Mouse (Mus musculus) small intestine, adult 2 months (tissue): ENCODE results near the gene Ccnf. TPM values are rescaled to one million over a fixed set of nuclear protein-coding genes. Genes with fewer than 3 reads are reported as not detected.

Experiments
- H3K27ac ChIP-seq: fragments of 200-500 bp; 2 replicates; pipeline ENCODE4 v1.5.1; 2012; ENCODE audit warnings: low read depth, low read length, control low read depth, inconsistent platforms; ENCODE audit not compliant: insufficient read depth
- H3K27me3 ChIP-seq: fragments of 200-500 bp; 2 replicates; pipeline ENCODE4 v1.6.1; 2012; ENCODE audit warnings: mild to moderate bottlenecking, moderate library complexity, low read length, inconsistent platforms; ENCODE audit not compliant: control insufficient read depth, insufficient read depth
- H3K36me3 ChIP-seq: fragments of 200-500 bp; 2 replicates; pipeline ENCODE4 v1.6.1; 2012; ENCODE audit warnings: mild to moderate bottlenecking, low read length, control low read depth, inconsistent platforms; ENCODE audit not compliant: control insufficient read depth, insufficient read depth
- H3K4me1 ChIP-seq: fragments of 200-500 bp; 2 replicates; pipeline ENCODE4 v1.6.1; 2012; ENCODE audit warnings: low read length, inconsistent platforms, mixed read lengths; ENCODE audit not compliant: control insufficient read depth, insufficient read depth, insufficient read length
- H3K4me3 ChIP-seq: fragments of 200-500 bp; 2 replicates; pipeline ENCODE4 v1.5.1; 2012; ENCODE audit warnings: low read depth, mild to moderate bottlenecking, control low read depth, inconsistent platforms, low read length, moderate library complexity
- CTCF ChIP-seq: fragments of 200-500 bp; IDR thresholded peaks from 2 replicates; pipeline ENCODE4 v1.5.1; 2012; ENCODE audit warnings: low read depth, mild to moderate bottlenecking, control low read depth, inconsistent platforms, low read length, moderate library complexity, mixed read lengths; ENCODE audit not compliant: insufficient replicate concordance, insufficient read length; ENCODE audit errors: extremely low read depth
- POLR2A ChIP-seq: fragments of 200-500 bp; IDR thresholded peaks from 2 replicates; pipeline ENCODE4 v1.6.1; 2012; ENCODE audit warnings: low read depth, mild to moderate bottlenecking, control low read depth, inconsistent platforms, low read length, moderate library complexity
- WGBS: fragments of 180-500 bp; shearing (Covaris S2); methylation state at CpG from one replicate; pipeline ENCODE4 v1.1.7; 2018; 5-methylcytosine and 5-hydroxymethylcytosine counted together
- polyA plus RNA-seq: library from polyadenylated mRNA; depleted of rRNA; stranded (reverse); fragments of >200 nt; gene quantifications from 2 replicates; pipeline ENCODE4 v1.2.3, GENCODE M21; 2012; rRNA removed

Gene Ccnf
- polyA plus RNA-seq, 1 experiment: 8.4 TPM

DNA sequence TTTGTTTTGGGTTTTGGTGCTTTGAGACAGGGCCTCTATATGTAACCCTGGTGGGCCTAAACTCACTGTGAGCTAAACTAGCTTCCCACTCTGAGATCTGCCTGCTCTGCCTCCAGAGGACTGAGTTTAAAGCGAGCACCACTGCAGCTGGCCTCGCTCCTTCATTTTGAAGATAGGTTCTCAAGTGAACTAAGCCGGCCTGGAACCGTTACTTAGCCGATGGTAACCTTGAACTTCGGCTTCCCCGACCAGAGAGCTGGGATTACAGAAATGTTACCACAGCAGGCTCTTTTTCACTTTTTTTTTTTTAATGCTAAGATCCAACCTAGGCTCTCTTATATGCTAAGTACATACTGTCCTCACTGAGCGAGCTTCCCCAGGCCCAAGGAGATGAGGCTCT is 58.0 kb downstream of the Ccnf start:
- H3K4me3 ChIP-seq: no peak overlapping the region
- H3K27ac ChIP-seq: no peak overlapping the region
- 85% methylated on average over 8 of the region's 8 CpGs for WGBS

DNA sequence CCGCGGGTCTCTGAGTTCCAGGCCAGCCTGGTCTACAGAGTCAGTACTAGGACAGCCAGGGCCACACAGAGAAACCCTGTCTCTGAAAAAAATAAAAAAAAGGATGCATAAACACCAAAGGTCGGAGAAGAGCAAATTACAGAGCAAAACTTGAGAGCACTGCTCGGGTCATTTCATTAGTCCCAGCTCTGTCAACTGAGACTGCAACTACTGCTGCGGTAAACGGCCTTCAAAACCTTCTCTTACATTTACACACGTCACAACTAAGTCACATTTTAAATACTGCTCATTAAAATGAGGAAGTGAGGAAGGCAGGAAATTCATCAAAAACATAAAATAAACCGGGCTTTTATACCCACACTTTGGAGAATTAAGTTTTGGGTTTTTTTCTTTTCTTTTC is 58.4 kb downstream of the Ccnf start:
- TF ChIP-seq POLR2A: no peak
- no peak for TF ChIP-seq CTCF
- WGBS: 78% methylated on average over 8 of the region's 8 CpGs
- H3K27me3 ChIP-seq: no peaks in the 10 kb centered on the region
- H3K27ac ChIP-seq: no peak overlapping the region
- no peak overlapping the region for H3K4me3 ChIP-seq
- H3K4me1 ChIP-seq: peaks cover 11% of the 10 kb centered on the region; the same call in 1 of the 2 replicates
- peaks cover 2% of the 10 kb centered on the region for H3K36me3 ChIP-seq

More for the DNA sequence above, 58.0 kb downstream of the Ccnf start:
- no peaks in the 10 kb centered on the region for H3K36me3 ChIP-seq
- no peak for TF ChIP-seq CTCF
- no peak for TF ChIP-seq POLR2A
- H3K4me1 ChIP-seq: peaks cover 11% of the 10 kb centered on the region; the same call in 1 of the 2 replicates
- H3K27me3 ChIP-seq: no peaks in the 10 kb centered on the region

DNA sequence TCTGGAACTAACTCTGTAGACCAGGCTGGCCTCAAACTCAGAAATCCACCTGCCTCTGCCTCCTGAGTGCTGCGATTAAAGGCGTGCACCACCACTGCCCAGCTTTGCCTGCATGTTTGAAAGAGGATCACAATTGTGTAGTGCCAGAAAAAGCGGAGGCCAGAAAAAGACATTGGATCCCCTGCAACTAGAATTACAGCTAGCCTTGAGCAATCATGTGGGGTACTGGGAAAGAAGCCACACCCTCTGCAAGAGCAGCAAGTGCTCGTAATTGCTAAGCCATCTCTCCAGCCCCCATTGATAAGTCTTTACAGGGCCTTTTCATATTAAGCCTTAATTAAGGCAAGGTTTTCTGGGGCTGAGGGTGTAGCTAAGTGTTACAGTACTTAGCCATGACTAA is 59.8 kb downstream of the Ccnf start:
- no peak overlapping the region for H3K4me3 ChIP-seq
- no peaks in the 10 kb centered on the region for H3K27me3 ChIP-seq
- H3K27ac ChIP-seq: no peak overlapping the region
- peaks cover 3% of the 10 kb centered on the region; the same call in 1 of the 2 replicates for H3K4me1 ChIP-seq
- WGBS: 87% methylated on average over 4 of the region's 4 CpGs
- TF ChIP-seq POLR2A: no peak
- TF ChIP-seq CTCF: no peak
- H3K36me3 ChIP-seq: peaks cover 2% of the 10 kb centered on the region

DNA sequence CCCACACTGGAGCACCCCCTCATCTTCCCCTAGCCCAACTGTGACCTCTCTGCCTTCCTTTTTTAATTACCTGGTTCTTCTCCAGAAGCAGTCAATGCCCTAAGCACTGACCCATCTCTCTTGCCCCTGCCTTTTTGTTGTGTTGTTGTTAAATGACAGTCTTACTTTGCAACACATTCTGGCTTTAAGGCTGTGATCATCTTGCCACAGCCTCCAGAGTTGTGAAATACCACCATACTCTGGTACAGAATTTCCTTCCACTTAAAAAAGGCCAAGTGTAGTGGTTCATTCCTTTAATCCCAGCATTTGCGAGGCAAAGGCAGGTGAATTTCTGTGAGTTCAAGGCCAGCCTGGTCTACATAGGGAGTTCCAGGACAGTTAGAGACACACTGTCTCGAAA is 60.4 kb downstream of the Ccnf start:
- no peak overlapping the region for H3K4me3 ChIP-seq
- H3K27ac ChIP-seq: no peak overlapping the region
- TF ChIP-seq POLR2A: no peak
- no peak for TF ChIP-seq CTCF
- WGBS: 89% methylated on average over 2 of the region's 2 CpGs
- peaks cover 3% of the 10 kb centered on the region for H3K36me3 ChIP-seq
- peaks cover 3% of the 10 kb centered on the region; the same call in 1 of the 2 replicates for H3K4me1 ChIP-seq
- H3K27me3 ChIP-seq: no peaks in the 10 kb centered on the region

DNA sequence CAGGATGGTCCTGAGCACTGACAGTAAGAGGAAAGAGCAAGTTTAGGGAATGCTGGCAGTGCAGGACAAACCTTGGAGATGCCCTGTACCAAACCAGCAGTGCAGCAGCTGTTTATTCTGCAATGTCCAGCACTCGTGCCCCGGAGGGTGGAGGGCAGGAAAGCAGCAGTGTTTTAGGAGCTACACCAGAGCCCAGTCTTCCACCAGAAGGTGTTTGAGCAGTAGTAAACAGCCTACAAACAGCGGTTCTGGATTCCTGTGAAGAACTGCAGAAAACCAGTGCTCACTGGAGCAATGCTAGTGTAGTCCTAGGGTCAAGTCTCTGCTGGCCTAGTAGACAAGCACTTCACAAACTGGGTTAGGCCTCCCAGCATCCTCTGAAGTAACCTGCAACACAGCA is 77.0 kb downstream of the Ccnf start:
- no peaks in the 10 kb centered on the region for H3K36me3 ChIP-seq
- H3K27me3 ChIP-seq: no peaks in the 10 kb centered on the region
- TF ChIP-seq CTCF: no peak
- no peak for TF ChIP-seq POLR2A
- peaks cover 6% of the 10 kb centered on the region; the same call in 1 of the 2 replicates for H3K4me1 ChIP-seq
- 88% methylated on average over 3 of the region's 3 CpGs for WGBS
- H3K27ac ChIP-seq: no peak overlapping the region
- no peak overlapping the region for H3K4me3 ChIP-seq

DNA sequence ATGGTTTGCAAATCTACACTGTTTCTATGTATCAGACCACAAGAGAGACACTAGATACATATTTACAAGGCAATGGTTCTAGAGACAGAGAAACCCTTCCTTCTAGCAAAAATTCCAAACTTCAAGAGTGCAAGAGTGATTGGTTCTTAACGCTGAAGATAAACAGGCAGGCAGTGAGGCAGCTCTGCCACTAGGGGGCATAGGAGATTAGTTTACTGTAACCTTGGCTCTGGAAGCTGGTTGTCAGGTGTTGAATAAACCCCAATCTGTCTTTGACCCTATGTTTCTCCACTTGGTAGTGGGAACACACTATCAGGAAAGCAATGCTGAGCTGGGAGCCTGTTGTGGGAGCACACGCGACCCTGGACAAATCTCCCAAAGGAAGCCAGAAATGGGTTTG is 77.9 kb downstream of the Ccnf start:
- H3K27ac ChIP-seq: no peak overlapping the region
- WGBS: 7% methylated on average over 3 of the region's 3 CpGs
- no peaks in the 10 kb centered on the region for H3K36me3 ChIP-seq
- H3K27me3 ChIP-seq: no peaks in the 10 kb centered on the region
- no peak overlapping the region for H3K4me3 ChIP-seq
- peaks cover 6% of the 10 kb centered on the region; the same call in 1 of the 2 replicates for H3K4me1 ChIP-seq
- TF ChIP-seq POLR2A (no peak), CTCF (peak; percentile 54; the same call in 1 of the 2 replicates)

Other genes with a start within 250 kb of the Ccnf start
- 3.9 and 4.0 TPM in 2 replicates for gene Prss27, start 213.3 kb downstream of the Ccnf start, polyA plus RNA-seq
- gene Kctd5, start 178.0 kb downstream of the Ccnf start, polyA plus RNA-seq: 51.8 and 74.6 TPM in 2 replicates
- 10.8 and 12.7 TPM in 2 replicates for gene Pdpk1, start 100.6 kb downstream of the Ccnf start, polyA plus RNA-seq
- 61.6 and 187 TPM in 2 replicates for gene Amdhd2, start 87.7 kb downstream of the Ccnf start, polyA plus RNA-seq
- gene Atp6v0c, start 81.8 kb downstream of the Ccnf start, polyA plus RNA-seq: 549 and 948 TPM in 2 replicates
- 11.4 and 62.9 TPM in 2 replicates for gene Tbc1d24, start 45.9 kb downstream of the Ccnf start, polyA plus RNA-seq
- 1.3 and 1.6 TPM in 2 replicates for gene Ntn3, start 42.0 kb downstream of the Ccnf start, polyA plus RNA-seq
- 4.2 and 4.6 TPM in 2 replicates for gene Tedc2, start 30.6 kb downstream of the Ccnf start, polyA plus RNA-seq
- gene Abca17, start 99.6 kb upstream of the Ccnf start, polyA plus RNA-seq: 0.01 TPM in 1 of 2 replicates, not detected in the other
- gene Abca3, start 100.5 kb upstream of the Ccnf start, polyA plus RNA-seq: 14.2 and 37.0 TPM in 2 replicates
- 44.2 and 76.7 TPM in 2 replicates for gene Rnps1, start 163.1 kb upstream of the Ccnf start, polyA plus RNA-seq
- 52.7 and 97.7 TPM in 2 replicates for gene Eci1, start 175.2 kb upstream of the Ccnf start, polyA plus RNA-seq
- gene Dnase1l2, start 191.6 kb upstream of the Ccnf start, polyA plus RNA-seq: 2.9 and 4.8 TPM in 2 replicates
- 52.9 and 74.5 TPM in 2 replicates for gene E4f1, start 218.8 kb upstream of the Ccnf start, polyA plus RNA-seq
- gene Pgp, start 218.9 kb upstream of the Ccnf start, polyA plus RNA-seq: 130 and 178 TPM in 2 replicates
- 0.77 and 2.3 TPM in 2 replicates for gene Bricd5, start 222.4 kb upstream of the Ccnf start, polyA plus RNA-seq
- gene Mlst8, start 227.6 kb upstream of the Ccnf start, polyA plus RNA-seq: 16.9 and 33.7 TPM in 2 replicates
- gene Caskin1, start 237.1 kb upstream of the Ccnf start, polyA plus RNA-seq: 0.50 and 0.77 TPM in 2 replicates